Mouse (Mus musculus): ENCODE data around the gene Fam13c.

The Fam13c gene

DNA sequence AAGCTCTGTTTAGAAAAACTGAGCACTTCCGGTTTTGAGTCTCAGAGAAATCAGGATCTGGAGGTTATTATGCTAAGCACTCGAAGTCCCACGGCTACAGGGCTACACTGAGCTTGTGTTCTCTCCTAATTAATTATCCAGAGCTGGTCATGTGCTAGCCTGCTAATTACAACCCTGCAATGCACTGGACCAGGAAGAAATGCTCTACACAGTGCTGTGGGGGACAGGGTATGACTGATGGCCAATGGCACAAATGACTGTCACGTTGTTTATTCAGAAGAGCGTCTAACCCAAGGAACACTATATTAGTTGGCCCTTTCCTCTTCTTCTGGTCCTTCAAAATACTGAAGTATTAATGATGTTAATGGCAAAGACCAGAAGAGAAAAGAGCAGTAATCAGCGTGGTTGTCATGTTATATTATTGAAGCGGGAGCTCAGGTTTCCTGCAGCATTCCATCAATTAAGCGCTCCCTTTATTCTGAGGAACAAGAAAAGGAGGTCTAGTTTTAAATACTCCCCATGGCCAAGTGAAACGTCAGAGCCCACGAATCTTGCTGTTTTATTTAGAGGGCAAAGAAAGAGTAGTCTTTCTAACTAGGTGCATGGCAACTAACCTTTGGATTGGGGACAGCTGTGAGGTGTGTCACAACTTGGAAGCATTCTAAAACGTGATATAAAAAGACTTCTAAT is 18.4 kb downstream of the Fam13c start:
- no peak for DNase-seq (ENCODE audit: low read depth)

DNA sequence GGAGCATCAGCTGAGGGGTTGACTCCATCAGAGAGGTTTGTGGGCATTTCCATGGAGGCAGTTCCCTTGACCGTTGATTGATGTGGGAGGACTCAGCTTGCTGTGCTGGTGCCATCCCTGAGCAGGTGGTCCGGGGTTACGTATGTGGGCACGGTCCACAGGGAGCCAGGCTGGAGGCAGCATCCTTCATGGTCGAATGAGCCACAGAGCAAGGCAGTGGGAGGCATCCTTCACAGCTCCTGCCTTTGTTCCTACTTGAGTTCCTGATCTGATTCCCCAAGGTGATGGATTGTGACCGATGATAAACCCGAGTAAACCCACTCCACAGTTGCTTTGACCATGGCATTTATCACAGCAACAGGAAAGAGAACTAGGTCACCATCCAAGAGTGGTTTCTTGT is 25.4 kb downstream of the Fam13c start:
- no peak for DNase-seq (ENCODE audit: low read depth)

DNA sequence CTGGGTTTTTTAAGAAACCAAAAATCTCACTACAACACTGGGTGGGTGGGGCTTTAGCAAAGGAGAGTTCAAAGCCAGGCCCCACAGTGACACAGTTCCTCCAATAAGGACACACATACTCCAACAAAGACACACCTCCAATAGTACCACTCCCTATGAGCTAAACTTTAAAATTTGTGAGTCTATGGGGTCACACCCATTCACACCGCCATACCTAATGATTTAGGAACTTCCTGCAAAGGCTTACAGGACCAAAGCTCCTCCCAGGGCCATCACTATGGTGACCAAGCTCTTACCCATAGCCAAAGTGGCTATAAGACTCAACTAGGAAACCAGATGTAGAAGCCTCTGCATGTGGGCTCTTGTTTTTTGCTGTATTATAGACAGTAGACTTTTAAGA is 30.6 kb downstream of the Fam13c start:
- DNase-seq (ENCODE audit: low read depth) = no peak

DNA sequence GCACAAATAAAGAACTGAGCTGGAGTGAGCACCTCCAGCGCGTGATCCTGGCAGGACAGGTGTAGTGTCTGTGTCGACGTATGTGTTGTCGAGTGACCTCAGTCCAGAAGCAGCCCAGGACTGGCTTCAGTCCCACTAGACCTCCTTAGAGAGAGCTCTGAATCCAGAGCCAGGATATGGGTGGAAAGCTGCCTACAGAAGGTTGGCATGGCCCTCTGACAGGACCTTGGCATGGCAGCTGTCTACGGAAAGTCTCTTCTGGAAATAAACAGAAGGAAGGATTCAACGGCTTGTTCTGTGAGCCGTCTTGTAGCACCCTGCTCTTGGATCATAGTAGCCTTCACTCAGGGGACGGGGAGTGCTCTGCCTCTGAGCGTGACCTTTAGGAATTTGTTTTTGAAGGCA is 37.5 kb downstream of the Fam13c start:
- DNase-seq (ENCODE audit: low read depth) = no peak

DNA sequence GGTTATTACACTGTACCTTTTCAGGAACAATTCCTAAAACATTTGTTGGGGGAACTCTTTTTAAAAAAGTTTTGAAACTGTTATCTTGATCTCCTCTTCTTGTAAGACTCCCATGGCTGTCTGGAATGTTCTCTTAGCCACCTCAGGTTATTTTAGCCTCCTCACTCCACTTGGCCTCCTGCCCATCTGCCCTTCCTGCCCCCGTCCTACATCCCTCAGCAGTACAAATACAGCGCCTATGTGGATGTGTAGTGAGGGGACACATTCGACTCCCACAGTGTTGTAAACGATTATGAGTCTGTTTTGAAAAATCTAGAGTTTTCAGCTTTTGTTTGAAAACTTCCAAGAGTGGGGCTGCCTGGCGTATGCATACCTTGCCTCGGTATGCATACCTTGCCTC is 43.5 kb downstream of the Fam13c start:
- no peak for DNase-seq (ENCODE audit: low read depth)

DNA sequence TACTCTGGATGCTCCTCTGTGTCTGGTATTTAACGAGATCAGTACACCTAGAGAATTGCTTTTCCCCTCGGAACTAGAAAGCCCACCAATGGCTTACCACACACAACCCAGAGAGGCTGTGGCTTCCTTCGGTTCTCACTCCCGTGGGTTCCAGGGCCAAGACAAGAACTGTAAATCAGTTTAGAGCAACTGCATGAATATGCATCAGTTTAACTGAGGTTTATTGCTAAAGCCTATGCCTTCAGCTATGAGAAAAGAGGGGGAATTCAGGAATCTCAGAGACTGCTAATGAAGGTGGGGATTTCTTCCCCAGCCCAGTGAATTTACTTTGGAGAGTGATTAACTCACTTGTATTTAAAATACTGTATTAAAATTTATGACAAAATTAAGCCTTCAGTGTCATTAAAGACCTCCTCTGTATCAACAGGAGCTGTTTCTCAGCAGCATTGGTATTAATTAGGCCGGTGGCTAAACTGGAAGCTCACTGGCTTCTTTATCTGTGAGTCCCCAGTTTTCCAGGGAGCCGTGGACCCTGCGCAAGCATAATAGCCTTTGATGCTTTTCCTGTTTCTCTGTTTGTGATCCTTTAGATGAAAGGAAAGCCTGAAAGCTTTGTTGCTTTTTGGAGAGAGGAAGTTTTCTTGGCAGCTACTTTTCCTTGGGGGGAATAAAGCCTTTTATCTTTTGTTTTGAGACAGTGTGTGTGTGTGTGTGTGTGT is 44.4 kb downstream of the Fam13c start:
- no peak for DNase-seq (ENCODE audit: low read depth)

DNA sequence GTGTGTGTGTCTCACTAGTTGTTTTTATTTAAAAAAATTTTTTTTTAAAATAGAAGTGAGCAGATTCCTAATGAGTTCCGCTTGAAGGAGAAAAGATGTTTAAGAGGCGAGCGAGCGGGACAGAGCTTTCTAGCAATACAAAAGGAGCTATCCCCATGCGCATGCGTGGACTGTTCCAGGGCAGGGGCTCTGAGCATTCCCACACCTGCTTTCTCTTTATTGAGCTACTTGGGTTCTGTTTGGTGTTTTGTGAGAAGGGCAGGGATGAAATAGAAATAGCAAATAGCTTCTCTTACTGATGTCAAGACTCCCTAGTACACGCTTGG is 45.0 kb downstream of the Fam13c start:
- DNase-seq (ENCODE audit: low read depth) = no peak

DNA sequence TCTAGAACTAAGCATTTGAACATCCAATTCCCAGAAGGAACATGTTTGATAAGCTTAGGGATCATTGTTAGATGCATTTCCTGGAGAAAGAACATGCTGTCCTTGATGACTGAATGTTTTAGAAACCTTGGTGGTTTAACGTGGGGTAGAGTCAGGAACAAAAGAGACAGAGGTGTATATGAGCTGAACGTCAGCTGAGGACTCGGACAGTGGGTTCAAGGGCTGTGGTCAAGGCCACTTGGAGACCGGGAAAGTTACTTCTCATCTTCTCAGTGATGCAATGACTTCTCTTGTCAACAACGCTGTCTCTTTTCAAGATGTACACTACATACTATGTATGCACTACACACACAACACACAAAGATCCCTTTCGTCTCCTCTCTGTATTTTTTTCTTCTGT is 46.4 kb downstream of the Fam13c start:
- DNase-seq (ENCODE audit: low read depth) = no peak

DNA sequence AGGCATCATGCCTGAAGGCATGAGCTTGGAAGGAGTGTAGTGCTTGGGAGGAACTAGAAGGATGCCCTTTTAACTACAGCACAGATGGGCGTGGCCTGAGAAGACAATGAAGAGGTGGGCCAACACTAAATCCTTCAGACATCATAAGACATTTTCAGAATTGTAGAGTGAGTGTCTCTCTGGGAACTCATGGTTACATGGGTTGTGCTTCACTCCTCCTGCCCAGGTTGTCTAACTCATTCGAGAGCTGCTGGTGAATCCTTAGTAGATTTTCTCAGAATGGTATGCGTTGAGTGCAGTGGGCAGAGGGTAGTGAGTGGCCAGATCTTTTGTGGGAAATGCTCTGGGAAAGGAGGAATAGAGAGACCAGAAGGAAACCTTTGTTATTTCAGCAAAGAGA is 53.6 kb downstream of the Fam13c start:
- no peak for DNase-seq (ENCODE audit: low read depth)

DNA sequence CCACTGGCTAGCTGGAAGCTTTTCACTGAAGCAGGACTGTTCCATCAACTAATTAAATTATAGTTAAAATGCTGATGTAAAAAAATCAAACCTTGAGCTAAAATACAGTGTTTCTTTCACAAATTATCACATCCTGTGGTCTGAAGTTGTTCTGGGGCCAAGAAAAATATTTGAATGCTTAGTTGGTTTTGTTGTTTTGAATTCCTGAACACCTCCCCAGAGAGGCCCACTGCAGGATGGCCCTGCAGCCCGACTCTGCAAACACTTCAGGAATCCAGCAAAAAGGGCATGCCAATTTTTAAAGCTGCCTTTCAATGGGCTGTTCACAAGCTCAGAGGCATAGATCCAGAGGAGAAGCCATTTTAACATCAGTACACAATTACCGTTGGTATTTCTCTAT is 54.2 kb downstream of the Fam13c start:
- no peak for DNase-seq (ENCODE audit: low read depth)

DNA sequence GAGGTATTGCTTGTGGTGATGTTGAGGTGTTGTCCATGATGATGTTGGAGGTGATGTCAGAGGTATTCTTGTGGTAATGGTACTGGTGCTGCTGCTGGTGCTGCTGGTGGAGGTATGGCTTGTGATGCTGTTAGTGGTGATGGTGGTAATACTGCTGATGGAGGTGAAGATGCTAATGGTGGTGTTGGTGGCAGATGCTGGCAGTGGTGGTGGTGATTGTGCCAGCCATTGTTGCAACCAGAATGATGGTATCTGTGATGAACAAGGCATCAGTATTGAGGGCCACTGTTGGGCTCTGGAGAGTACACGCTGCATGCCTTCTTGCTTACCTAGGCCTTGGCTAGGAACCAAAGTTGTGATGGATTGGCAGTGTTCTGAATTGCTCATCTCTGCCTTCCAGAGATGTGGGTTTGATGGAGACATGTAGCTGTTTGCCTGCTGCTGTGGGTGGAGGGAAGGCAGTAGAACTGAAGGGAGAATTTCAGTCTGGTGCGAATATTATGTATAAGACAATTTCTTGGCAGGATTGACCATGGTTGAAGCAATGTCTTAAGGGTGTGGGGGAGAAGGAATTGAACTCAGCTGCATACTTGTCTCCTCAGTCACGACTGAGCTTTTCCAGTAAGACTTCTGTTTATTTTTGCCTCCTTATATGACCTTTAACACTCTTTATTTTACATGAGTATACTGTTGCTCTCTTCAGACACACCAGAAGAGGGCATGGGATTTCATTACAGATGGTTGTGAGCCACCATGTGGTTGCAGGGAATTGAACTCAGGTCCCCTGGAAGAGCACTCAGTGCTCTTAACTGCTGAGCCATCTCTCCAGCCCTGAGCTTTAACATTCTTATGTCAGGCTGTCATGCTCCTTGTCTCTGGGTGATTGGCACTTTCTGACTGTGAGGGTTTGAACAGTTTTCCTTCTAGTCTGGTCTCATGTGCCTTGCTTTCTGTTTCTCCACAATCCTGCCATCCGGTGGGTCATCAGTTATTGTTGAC is 55.1 kb downstream of the Fam13c start:
- no peak for DNase-seq (ENCODE audit: low read depth)

DNA sequence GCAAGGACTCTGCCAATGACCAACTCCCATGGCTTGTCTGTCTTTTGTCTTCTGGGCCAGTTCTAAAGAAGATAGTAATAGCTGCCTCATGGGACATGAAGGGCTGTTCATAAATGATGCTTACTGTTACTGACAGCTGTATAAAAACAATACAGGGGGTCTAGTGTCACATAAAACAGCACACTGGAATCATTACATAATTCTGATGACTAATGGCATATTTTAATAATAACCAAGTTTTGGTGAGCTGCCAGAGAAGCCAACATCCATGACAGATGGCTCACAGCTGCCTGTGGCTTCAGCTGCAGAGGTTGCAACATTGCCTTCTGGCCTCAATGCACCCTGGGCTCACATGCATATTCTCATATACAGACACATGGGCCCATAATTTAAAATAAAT is 56.7 kb downstream of the Fam13c start:
- no peak for DNase-seq (ENCODE audit: low read depth)

DNA sequence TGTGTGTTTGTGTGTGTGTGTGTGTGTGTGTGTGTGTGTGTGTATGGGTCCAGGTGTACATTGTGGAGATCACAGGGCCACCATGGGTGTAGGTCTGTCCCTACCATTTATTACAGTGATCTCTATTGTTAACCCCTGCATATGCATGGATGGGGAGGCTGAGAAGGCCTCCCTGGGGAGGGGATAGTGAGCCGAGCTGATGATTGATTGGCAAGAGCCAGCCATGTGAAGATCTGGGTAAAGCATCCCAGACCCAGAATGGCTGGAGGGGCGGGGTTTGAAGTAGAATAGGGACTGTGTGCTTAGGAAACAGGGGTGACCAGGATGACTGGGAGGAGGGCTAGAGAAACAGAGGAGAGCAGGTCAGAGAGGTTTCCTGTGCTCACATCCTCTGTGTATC is 58.0 kb downstream of the Fam13c start:
- no peak for DNase-seq (ENCODE audit: low read depth)

DNA sequence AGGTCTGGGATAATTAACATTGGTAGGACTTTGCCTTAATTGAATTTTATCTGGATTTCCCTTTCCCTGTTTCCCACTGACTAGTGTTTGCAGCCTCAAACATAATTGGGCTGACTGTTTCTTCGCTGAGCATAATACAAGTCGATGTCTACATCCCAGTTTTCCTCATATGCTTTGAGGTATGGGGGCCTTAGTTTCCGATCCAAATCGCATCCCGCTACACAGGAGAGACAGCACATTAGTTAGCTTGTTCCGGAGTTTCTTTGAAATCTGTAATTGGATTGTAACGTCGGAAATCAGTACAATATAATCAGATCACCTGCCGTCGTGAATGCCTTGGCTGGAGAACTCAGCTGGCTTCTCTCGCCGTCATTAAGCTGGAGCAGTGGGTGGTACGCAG is 59.0 kb downstream of the Fam13c start:
- DNase-seq (ENCODE audit: low read depth) = no peak

DNA sequence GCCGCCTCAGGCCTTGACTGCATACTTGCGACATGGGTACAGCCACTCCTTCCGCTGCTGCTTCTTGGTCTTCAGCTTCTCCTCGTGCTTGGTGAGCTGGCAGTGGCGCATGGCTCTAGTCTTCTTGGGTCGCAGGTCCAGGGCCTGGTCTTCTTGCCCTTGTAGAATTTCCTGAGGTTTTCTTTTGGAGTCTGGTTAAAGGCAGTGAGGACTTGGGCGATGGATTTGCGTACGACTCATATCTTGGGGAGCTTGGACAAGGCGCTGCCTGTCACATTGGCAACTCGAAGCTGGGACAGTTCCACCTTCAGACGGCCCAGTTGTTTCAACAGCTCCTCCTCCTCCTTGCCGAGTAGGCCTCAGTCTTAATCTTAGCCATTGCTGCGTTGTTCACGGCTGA is 64.6 kb downstream of the Fam13c start:
- no peak for DNase-seq (ENCODE audit: low read depth)

DNA sequence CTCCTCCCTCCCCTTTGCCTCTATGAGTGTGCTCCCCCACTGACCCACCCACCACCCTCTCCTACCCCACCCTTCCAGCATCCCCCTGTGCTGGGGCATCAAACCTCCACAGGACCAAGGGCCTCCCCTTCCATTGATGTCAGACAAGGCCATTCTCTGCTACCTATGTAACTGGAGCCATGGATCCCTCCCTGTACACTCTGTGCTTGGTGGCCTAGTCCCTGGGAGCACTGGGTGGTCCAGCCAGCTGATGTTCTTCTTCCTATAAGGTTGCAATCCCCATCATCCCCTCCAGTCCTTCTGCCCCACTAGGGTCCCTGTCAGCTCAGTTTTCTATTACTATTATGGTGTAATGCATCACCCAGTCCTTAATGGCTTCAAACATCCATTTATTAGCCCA is 65.1 kb downstream of the Fam13c start:
- DNase-seq (ENCODE audit: low read depth) = no peak

DNA sequence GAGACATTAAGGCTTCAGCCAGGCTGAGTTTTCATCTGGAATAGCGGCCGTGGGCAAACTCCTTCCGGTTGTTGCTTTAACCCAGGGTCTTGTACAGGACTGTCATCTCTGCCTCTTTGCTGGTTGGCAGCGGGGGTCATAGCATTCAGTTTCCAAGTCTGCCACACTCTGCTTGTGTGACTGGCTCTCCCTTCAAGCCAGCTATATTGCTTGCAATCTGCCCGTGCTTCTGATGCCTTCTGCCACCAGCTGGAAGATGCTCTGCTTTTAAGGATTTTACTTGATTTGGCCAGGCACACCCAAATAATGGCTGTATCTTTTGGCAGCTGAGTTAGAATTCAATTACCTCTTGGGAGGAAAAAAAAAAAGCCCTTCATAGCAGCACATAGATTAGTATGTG is 65.6 kb downstream of the Fam13c start:
- no peak for DNase-seq (ENCODE audit: low read depth)

DNA sequence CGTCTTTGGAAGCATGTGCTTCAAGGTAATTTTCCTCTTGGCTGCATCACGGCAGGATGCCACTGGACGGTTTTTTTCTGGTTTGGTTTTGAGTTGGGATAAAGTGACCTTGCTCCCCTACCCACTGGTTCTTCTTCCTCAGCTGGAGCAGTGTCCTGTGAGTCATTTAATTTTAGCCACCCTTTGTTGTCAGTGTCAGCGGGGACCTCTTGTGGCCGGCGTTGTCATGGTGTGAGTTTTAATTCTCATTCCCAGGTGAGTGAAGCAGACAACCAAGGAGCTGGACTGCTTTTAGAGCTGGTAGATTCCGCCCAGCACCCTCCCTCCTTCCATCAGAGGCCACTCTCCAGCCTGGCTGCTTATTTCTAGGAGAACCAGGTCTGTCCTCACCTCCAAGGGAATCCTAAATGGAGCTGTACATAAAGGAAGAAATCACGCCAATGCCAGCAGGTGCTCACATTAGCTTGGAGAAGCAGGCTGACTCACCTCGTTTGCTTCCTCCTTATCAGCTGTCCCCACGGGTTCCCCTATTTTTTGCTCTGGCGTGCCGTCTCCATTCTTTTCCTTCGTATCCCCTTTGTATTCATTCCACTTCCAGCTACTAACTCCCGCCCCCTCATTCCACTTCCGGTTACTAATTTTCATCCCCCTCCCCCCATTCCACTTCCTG is 66.4 kb downstream of the Fam13c start:
- no peak for DNase-seq (ENCODE audit: low read depth)

DNA sequence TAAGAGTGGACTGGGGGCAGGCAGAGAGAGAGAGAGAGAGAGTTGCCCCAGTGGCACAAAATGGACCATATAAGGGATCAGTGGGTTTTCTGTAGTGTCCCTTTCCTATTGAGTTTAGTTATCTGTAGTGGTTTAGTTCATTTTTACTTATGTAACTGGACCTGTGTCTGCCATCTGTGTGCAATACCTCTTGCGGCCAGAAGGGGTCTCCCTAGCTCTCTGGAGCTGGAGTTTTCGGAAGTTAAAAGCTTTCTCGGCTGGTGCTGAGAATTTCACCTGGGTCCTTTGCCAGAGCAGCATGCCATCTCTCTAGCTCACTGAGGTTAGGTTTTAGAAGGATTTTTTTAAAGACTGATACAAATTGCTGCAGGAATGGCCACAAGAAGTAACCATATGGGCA is 67.6 kb downstream of the Fam13c start:
- no peak for DNase-seq (ENCODE audit: low read depth)

DNA sequence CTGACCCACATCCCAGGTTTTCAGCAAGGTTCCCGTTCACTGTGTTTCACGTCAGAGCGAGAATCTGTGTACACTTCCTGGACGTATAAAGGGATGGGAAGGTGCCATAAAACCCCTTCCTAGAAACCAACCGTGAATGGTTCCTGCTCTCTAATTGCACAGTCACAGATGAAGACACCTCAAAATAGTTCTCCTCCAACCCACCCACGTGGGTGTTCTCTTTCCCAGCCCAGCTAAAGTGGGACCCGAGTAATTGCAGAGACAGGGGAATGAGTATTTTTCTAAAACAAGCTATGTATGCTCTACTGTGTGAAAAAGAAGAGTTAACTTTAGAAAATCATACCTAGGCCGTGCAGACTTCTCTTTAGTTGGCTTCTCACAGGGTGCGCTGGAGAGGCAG is 74.6 kb downstream of the Fam13c start:
- DNase-seq (ENCODE audit: low read depth) = no peak

DNA sequence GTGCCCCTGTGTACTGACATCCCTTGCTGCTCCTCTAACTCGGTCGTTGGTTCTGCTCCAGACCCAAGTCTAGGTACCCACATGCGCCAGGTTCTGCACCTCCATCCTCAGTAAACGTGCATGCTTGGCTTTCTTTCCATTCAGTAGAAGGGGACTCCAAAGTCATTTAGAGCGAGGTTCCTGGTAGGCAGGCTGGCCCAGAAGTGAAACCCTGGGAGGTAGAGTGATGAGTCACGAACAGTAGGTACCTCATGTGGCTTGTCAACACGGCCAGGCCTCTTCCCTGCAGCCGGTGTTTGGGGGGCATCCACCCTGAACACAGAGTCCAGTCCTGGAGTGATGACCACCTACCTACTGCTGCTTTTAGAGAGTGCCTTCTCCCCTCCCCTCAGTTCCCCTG is 76.4 kb downstream of the Fam13c start:
- no peak for DNase-seq (ENCODE audit: low read depth)

DNA sequence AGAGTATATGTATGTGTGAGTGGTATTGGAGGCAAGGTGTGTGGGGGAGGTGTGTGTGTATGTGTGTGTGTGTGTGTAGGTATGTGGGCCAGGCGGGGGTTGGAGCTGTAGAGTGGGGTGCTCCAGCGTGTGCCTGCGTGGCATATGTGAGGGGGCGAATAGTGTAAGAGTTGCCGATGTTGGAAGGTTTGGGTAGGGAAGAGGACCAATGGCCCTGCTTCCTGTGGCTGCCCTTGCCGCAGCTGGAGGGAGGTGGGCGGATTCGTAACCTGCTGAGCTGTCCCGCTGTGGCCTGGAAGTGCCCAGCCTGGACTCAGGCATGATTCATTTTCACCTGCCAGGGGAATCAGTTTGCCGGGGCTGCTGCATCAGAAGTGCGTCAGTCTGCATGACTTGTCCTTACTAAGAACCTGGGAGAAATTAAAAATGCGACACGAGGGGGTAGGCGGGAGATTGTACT is 79.4 kb downstream of the Fam13c start:
- DNase-seq (ENCODE audit: low read depth) = no peak
